Mouse (Mus musculus) megakaryocyte-erythroid progenitor cell, adult 5-6 weeks (primary cell): Measurements from ENCODE around the gene Dnajc24. TPM values are rescaled to one million over a fixed set of nuclear protein-coding genes. Genes with fewer than 3 reads are reported as not detected.

Experiments
- total RNA-seq, 2 experiments: library from RNA; stranded (forward) in 1 of 2; stranded (reverse) in 1 of 2; fragments of 200-1000, 215-1000 nt in 1 of 2; fragments of >200 nt in 1 of 2; fragmentation: Nextera tagmentation in 1 of 2; gene quantifications; 2 replicates each; pipeline ENCODE4 v1.2.3; 2014 to 2017

Dnajc24 gene
- total RNA-seq, 2 experiments from 2014 or later: 28.6 to 29.7 TPM

Other genes starting within 250 kb of the Dnajc24 start
- 21.5 and 41.7 TPM in 2 replicates for gene Elp4, start 99.0 kb downstream of the Dnajc24 start, total RNA-seq (2014; fragmentation: Nextera tagmentation)
- 20.7 and 30.3 TPM in 2 replicates for gene Elp4, start 99.0 kb downstream of the Dnajc24 start, total RNA-seq (2017)
- gene Immp1l, start 98.9 kb downstream of the Dnajc24 start, total RNA-seq (2014; fragmentation: Nextera tagmentation): 47.5 and 61.7 TPM in 2 replicates
- gene Immp1l, start 98.9 kb downstream of the Dnajc24 start, total RNA-seq (2017): 55.6 and 72.8 TPM in 2 replicates